23 mouse cellular contexts compared by ENCODE assay signal in genomic region chr7:71992526-71992925, GRCm38 (mm10).
"Had no signal": no experiment of that assay in that cellular context is flagged by ENCODE, and none has a peak within 500 bp of the region (broad histone marks: within the 10 kb centered on the region; RNA-seq: fewer than 3 reads in every experiment).

No protein-coding gene starts in this region.

- DNase-seq: gastrocnemius, adult 2 months; gastrocnemius, postnatal 14 days; gastrocnemius, postnatal 36 days; heart, adult 11 months; heart, adult 2 months; heart, postnatal 14 days; heart, postnatal 36 days; kidney, postnatal 14 days; layer of hippocampus, adult 9-11 months; layer of hippocampus, postnatal 36 days; left cerebral cortex, postnatal 4 days had no signal

- H3K27me3 ChIP-seq: heart, embryonic 13.5 days; heart, embryonic 15.5 days; hindbrain, embryonic 13.5 days; hindbrain, embryonic 15.5 days; limb, embryonic 13.5 days; limb, embryonic 15.5 days; liver, embryonic 12.5 days had no signal

- H3K4me1 ChIP-seq: heart, embryonic 13.5 days; heart, embryonic 15.5 days; hindbrain, embryonic 13.5 days; hindbrain, embryonic 15.5 days; limb, embryonic 13.5 days; limb, embryonic 15.5 days; liver, embryonic 12.5 days had no signal

- H3K4me2 ChIP-seq: heart, embryonic 11.5 days; heart, embryonic 13.5 days; heart, embryonic 15.5 days; hindbrain, embryonic 13.5 days; hindbrain, embryonic 15.5 days; limb, embryonic 13.5 days; limb, embryonic 15.5 days; liver, embryonic 12.5 days had no signal

- H3K9me3 ChIP-seq: heart, embryonic 13.5 days; heart, embryonic 15.5 days; hindbrain, embryonic 13.5 days; hindbrain, embryonic 15.5 days; limb, embryonic 13.5 days; limb, embryonic 15.5 days; liver, embryonic 12.5 days had no signal

- ATAC-seq: hindbrain, postnatal 0 days; intestine, embryonic 16.5 days; liver, embryonic 12.5 days had no signal

- H3K36me3 ChIP-seq: heart, embryonic 13.5 days; heart, embryonic 15.5 days; hindbrain, embryonic 13.5 days; hindbrain, embryonic 15.5 days; limb, embryonic 13.5 days; limb, embryonic 15.5 days; liver, embryonic 12.5 days had no signal

- H3K4me3 ChIP-seq: gastrocnemius, adult 2 months; heart, adult 2 months; heart, embryonic 13.5 days; heart, embryonic 15.5 days; hindbrain, embryonic 13.5 days; hindbrain, embryonic 15.5 days; limb, embryonic 13.5 days; limb, embryonic 15.5 days; liver, embryonic 12.5 days had no signal

- H3K9ac ChIP-seq: heart, embryonic 13.5 days; heart, embryonic 15.5 days; hindbrain, embryonic 13.5 days; hindbrain, embryonic 15.5 days; limb, embryonic 13.5 days; limb, embryonic 15.5 days; liver, embryonic 12.5 days; liver, embryonic 14.5 days had no signal

- H3K27ac ChIP-seq: gastrocnemius, adult 2 months; heart, adult 2 months; heart, embryonic 13.5 days; heart, embryonic 15.5 days; hindbrain, embryonic 13.5 days; hindbrain, embryonic 15.5 days; hindbrain, postnatal 0 days; kidney, postnatal 0 days; limb, embryonic 13.5 days; limb, embryonic 15.5 days; liver, embryonic 12.5 days; liver, embryonic 14.5 days had no signal
